Mouse (Mus musculus) kidney, postnatal 0 days (tissue): ENCODE results near the gene Gpr157. TPM values are rescaled to one million over a fixed set of nuclear protein-coding genes. Genes with fewer than 3 reads are reported as not detected.
A peak's percentile ranks its signal among the peaks of the same experiment; 100 is the strongest.

ENCODE experiments used
- ATAC-seq: fragments of 200-750 bp; cut with Nextera tagmentation; replicated peaks from 2 replicates; pipeline ENCODE4 v1.8.0; 2017; ENCODE audit warnings: low read depth, moderate number of reproducible peaks, moderate TSS enrichment, moderate library complexity; ENCODE audit not compliant: low FRiP score
- DNase-seq: peaks from one replicate; pipeline ENCODE4 v3.0.0-alpha.2; 2016; ENCODE audit warnings: low spot score
- H3K27ac ChIP-seq: fragments of 300-500 bp; sonication (generic); 2 replicates; pipeline ENCODE4 v1.5.1; 2014; ENCODE audit warnings: mild to moderate bottlenecking
- H3K27me3 ChIP-seq: fragments of 300-500 bp; sonication (generic); 2 replicates; pipeline ENCODE4 v1.6.1; 2014; ENCODE audit warnings: low read length, mixed read lengths; ENCODE audit not compliant: insufficient read depth
- H3K36me3 ChIP-seq: fragments of 300-500 bp; sonication (generic); 2 replicates; pipeline ENCODE4 v1.6.1; 2014; ENCODE audit warnings: low read length, mixed read lengths; ENCODE audit not compliant: insufficient read depth
- H3K4me1 ChIP-seq: fragments of 300-500 bp; sonication (generic); replicated peaks from 2 replicates; pipeline ENCODE4 v1.6.1; 2014; ENCODE audit warnings: antibody characterized with exemption, low read length, mixed read lengths; ENCODE audit not compliant: insufficient read depth
- H3K4me2 ChIP-seq: fragments of 300-500 bp; sonication (generic); 2 replicates; pipeline ENCODE4 v1.6.1; 2014; ENCODE audit warnings: mild to moderate bottlenecking, low read length, moderate library complexity, mixed read lengths
- H3K4me3 ChIP-seq: fragments of 300-500 bp; sonication (generic); replicated peaks from 2 replicates; pipeline ENCODE4 v1.5.1; 2014; ENCODE audit warnings: low read depth, low read length
- H3K9ac ChIP-seq: fragments of 300-500 bp; sonication (generic); 2 replicates; pipeline ENCODE4 v1.6.1; 2014; ENCODE audit warnings: low read depth, low read length
- H3K9me3 ChIP-seq: fragments of 300-500 bp; sonication (generic); replicated peaks from 2 replicates; pipeline ENCODE4 v1.6.1; 2016; ENCODE audit warnings: low read length, inconsistent platforms, mixed read lengths
- CTCF ChIP-seq: IDR thresholded peaks from 2 replicates; pipeline ENCODE4 v1.5.1; 2016; ENCODE audit warnings: antibody characterized with exemption, low read depth, mild to moderate bottlenecking, moderate library complexity
- WGBS: fragments of 180-500 bp; shearing (Covaris S2); extraction: QIAGEN DNeasy Blood & Tissue Kit; methylation state at CpG from one replicate; pipeline ENCODE4 v1.1.7; 2014; 5-methylcytosine and 5-hydroxymethylcytosine counted together
- polyA plus RNA-seq: library from polyadenylated mRNA; unstranded; fragments of >200 nt; fragmentation: Nextera tagmentation; extraction: Ambion mirVana; gene quantifications from 2 replicates; pipeline ENCODE4 v1.2.1, GENCODE M21; 2015

Gpr157 gene
- polyA plus RNA-seq, 1 experiment from 2014 or later, result 0.18 TPM

DNA sequence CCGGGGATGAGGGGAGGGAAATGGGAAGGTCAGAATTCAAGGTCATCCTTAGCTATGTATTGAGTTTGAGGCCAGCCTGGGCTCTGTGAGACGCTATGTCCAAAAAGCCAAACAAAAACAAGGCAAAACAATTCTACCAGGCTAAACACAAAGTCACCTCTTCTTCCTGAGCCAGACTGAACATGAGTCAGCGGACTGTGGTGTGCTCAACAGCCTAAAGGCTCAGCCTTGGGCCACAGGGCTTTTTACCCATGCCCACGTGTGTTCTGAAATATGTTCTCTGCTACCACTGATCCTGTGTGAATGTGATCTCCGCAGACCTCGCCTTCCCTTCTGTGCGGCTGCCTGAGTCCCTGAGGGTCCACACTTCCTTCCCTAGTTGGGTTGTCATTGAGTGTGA, 31.0 kb upstream of the Gpr157 start:
- 82% methylated on average over 7 of the region's 7 CpGs for WGBS
- Histone ChIP-seq H3K27ac (no peak overlapping the region), H3K9me3 (no peaks in the 10 kb centered on the region), H3K9ac (no peak overlapping the region), H3K27me3 (no peaks in the 10 kb centered on the region), H3K4me2 (no peak overlapping the region), H3K4me3 (no peak overlapping the region), H3K36me3 (no peaks in the 10 kb centered on the region), H3K4me1 (peaks cover 11% of the 10 kb centered on the region; the same call in 1 of the 2 replicates)
- ATAC-seq (no peak), DNase-seq (no peak)
- TF ChIP-seq CTCF, result no peak

DNA sequence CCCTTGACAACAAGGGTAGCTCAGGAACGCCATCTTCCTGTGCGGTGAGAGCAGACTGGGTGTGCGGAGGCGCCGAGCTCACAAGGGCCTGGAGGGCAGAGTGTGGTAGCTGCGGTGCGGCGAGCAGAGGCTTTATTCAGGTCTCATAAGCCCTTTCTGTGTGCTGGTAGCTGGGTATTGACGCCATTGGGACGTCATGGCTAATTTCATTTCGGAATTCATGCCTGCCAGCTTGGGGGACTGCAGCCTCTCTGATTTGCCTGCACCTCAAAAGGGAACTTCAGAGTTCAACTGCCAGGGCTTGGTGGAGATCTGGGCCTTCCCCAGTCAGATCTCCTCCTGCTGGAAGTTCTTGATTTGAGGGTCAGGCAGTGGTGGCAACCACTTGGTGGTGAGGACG, 29.4 kb upstream of the Gpr157 start:
- no peak overlapping the region for H3K4me3 ChIP-seq
- H3K4me2 ChIP-seq, result no peak overlapping the region
- H3K27me3 ChIP-seq, result no peaks in the 10 kb centered on the region
- H3K4me1 ChIP-seq, result peaks cover 12% of the 10 kb centered on the region; the same call in 1 of the 2 replicates
- no peak for TF ChIP-seq CTCF
- 84% methylated on average over 12 of the region's 12 CpGs for WGBS
- H3K27ac ChIP-seq, result no peak overlapping the region
- H3K9me3 ChIP-seq, result no peaks in the 10 kb centered on the region
- ATAC-seq, result no peak
- no peaks in the 10 kb centered on the region for H3K36me3 ChIP-seq
- DNase-seq, result no peak
- H3K9ac ChIP-seq, result no peak overlapping the region

DNA sequence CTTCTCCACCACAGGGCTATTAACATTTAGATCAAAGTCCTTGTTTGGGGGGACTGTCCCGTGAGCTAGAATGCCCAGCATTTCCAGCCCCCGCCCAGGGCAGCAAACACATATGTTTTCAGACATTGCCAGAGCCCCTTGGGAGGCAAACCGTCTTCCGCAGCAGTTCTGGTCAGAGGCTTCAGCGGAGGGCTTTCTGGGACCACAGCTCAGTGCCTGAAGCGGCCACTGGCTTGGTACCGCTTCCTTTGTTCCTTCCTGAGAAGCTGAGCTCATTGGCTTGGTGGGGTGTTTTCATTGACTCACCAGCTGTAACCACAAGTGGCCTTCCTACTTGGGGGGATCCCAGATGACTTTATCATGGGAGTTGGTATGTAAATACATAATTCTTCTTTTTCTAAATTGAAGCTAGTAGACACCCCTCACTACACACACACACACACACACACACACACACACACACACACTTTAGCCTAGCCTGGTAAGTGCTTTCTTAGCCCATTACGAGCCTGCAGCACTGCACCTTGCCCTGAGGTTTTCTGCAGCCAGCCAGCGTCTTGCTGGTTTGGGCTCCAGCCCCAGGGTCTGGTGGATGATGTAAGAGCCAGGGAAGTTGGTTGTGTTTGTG, 27.2 kb upstream of the Gpr157 start:
- no peak overlapping the region for H3K27ac ChIP-seq
- H3K4me2 ChIP-seq, result no peak overlapping the region
- no peak for TF ChIP-seq CTCF

DNA sequence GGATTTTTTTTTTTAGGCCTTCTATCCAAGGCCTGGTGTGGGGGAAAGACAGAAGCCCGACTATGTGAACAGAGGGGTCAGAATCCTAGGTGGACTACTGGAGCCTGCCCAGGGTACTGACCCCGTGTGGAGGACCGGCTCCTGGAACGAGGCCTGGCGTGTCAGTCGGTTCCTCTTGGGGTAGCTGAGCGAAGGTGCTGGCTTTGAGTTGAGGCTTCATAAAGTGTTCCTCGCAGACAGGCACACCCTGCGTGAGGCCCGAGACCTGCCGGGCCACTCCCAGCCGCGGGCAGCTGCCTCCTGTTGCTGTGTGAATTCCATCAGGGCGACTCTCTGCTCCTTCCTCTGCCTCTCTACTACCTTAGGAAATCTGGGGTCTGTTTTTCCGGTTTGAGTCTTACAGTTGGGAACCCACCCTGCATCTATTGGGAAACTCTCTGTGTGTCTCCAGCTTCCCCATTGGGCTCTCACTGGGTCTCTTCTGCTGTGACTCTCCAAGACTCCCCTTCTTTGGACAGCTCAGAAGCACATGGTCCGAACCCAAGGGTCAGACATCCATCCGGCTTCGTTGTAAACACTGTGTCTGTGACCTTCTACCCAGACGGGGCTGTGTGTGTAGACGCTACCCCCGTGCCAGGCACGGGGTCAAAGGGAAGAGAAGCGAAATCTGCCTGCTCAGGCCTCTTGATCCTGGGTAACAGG, 26.5 kb upstream of the Gpr157 start:
- WGBS, result 58% methylated on average over 23 of the region's 23 CpGs
- ATAC-seq (no peak), DNase-seq (no peak)
- H3K27ac ChIP-seq, result peak overlapping the region; percentile 19; the same call in 1 of the 2 replicates
- H3K9ac ChIP-seq, result no peak overlapping the region
- no peak overlapping the region for H3K4me2 ChIP-seq
- H3K4me1 ChIP-seq, result peaks cover 12% of the 10 kb centered on the region; the same call in 1 of the 2 replicates
- H3K9me3 ChIP-seq, result no peaks in the 10 kb centered on the region
- H3K36me3 ChIP-seq, result no peaks in the 10 kb centered on the region
- H3K4me3 ChIP-seq, result no peak overlapping the region
- H3K27me3 ChIP-seq, result no peaks in the 10 kb centered on the region
- no peak for TF ChIP-seq CTCF

More for the DNA sequence above, 27.2 kb upstream of the Gpr157 start:
- Histone ChIP-seq H3K4me1 (peaks cover 12% of the 10 kb centered on the region; the same call in 1 of the 2 replicates), H3K27me3 (no peaks in the 10 kb centered on the region), H3K9ac (no peak overlapping the region), H3K36me3 (no peaks in the 10 kb centered on the region), H3K4me3 (no peak overlapping the region), H3K9me3 (no peaks in the 10 kb centered on the region)
- DNase-seq (no peak), ATAC-seq (no peak)
- 57% methylated on average over 9 of the region's 9 CpGs for WGBS

DNA sequence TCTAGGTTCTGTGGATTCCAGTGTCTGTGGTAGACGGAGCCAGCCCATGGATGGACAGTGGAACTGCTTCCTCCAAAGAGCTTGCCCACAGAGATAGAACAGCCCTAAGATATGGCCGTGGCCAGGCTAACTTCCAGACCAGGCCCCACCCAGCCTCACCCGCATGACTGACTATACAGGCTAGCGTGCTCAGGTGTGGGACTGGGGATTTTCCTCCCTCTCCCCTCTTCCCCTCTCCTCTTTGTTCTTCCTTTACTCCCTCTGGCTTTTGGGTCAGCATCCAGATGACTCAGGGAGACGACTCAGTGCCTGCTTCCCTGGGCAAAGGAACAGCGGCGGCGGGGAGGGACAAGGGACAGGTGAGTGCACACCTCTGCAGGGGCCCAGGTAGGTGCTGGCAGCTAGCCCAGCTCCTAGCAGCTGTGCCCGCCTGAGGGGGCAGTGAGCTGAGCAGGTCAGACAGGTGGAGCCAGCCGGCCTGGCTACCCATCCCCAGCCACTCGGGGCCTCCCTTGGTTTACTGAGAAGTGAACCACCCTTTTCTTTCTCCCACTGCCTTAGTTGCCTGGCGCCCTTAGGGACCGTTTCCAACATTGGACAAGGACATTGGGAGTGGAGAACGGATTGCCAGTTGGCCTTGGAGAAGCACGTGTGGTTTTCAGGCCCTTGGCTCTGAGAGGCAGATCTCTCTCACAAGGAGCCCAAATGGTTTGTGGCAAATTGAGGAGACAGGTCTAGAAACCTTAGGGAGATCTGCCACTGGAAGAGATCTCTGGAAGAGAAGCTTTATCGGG, 25.5 kb upstream of the Gpr157 start:
- H3K27me3 ChIP-seq, result no peaks in the 10 kb centered on the region
- WGBS, result 59% methylated on average over 16 of the region's 16 CpGs
- H3K27ac ChIP-seq, result peak overlapping the region; percentile 19; the same call in 1 of the 2 replicates
- H3K9ac ChIP-seq, result no peak overlapping the region
- ATAC-seq, result peak; percentile 84; the same call in 1 of the 2 replicates
- no peak overlapping the region for H3K4me2 ChIP-seq
- H3K36me3 ChIP-seq, result no peaks in the 10 kb centered on the region
- H3K4me1 ChIP-seq, result peaks cover 12% of the 10 kb centered on the region; the same call in 1 of the 2 replicates
- H3K9me3 ChIP-seq, result no peaks in the 10 kb centered on the region
- H3K4me3 ChIP-seq, result no peak overlapping the region
- TF ChIP-seq CTCF, result peak; percentile 18; the same call in 1 of the 2 replicates
- DNase-seq, result no peak

DNA sequence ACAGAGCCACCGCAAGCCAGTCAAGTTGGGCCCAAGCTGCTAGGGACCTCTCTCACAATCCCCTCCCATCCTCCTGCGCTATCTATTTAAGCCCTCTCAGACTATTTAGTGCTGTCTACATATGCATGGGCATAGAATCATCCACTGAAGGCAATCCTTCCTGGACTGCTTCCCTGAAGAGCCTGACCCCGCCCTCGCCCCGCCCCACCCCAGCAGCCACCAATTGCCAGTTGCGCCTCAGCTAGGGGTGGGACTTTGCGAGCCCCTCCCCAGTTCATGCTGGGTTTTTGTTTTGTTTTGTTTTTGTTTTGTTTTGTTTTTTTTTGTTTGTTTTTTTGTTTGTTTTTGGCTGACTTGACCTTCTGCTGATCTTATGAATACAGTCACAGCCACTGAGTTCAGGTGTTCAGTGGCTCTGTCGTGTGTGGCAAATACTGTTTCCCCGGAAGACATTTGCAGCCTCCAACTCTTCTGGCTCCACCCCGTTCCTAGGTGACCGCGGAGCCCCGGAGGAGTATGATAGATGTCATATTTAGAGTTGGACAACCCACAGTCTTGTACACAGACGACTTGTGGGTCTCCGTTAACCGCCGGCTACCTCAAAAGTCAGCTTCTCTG, 20.4 kb upstream of the Gpr157 start:
- no peak for ATAC-seq
- Histone ChIP-seq H3K9me3 (no peaks in the 10 kb centered on the region), H3K27me3 (no peaks in the 10 kb centered on the region), H3K36me3 (no peaks in the 10 kb centered on the region), H3K4me2 (no peak overlapping the region), H3K4me1 (no peaks in the 10 kb centered on the region), H3K4me3 (no peak overlapping the region), H3K27ac (no peak overlapping the region), H3K9ac (no peak overlapping the region)
- 87% methylated on average over 17 of the region's 17 CpGs for WGBS
- TF ChIP-seq CTCF, result no peak
- DNase-seq, result no peak
